Mouse (Mus musculus) forebrain, embryonic 10.5 days (tissue): ENCODE results near the gene Rpl18a. TPM values are rescaled to one million over a fixed set of nuclear protein-coding genes. Genes with fewer than 3 reads are reported as not detected.

ENCODE experiments used
- DNase-seq: peaks from one replicate; pipeline ENCODE4 v3.0.0-alpha.2; 2017; ENCODE audit warnings: low spot score; ENCODE audit errors: extremely low spot score
- H3K27ac ChIP-seq: fragments of 300-500 bp; sonication (generic); 2 replicates; pipeline ENCODE4 v1.5.1; 2016; ENCODE audit warnings: mild to moderate bottlenecking
- H3K27me3 ChIP-seq: fragments of 300-500 bp; sonication (generic); 2 replicates; pipeline ENCODE4 v1.6.1; 2016; ENCODE audit warnings: mild to moderate bottlenecking; ENCODE audit not compliant: poor library complexity, severe bottlenecking
- H3K36me3 ChIP-seq: fragments of 300-500 bp; sonication (generic); replicated peaks from 2 replicates; pipeline ENCODE4 v1.6.1; 2016; ENCODE audit warnings: mild to moderate bottlenecking, moderate library complexity
- H3K4me1 ChIP-seq: fragments of 300-500 bp; sonication (generic); 2 replicates; pipeline ENCODE4 v1.6.1; 2016
- H3K4me3 ChIP-seq: fragments of 300-500 bp; sonication (generic); 2 replicates; pipeline ENCODE4 v1.5.1; 2016; ENCODE audit warnings: mild to moderate bottlenecking, moderate library complexity
- H3K9me3 ChIP-seq: fragments of 300-500 bp; sonication (generic); 2 replicates; pipeline ENCODE4 v1.6.1; 2016; ENCODE audit warnings: mild to moderate bottlenecking, moderate library complexity
- WGBS: fragments of 180-500 bp; shearing (Covaris S2); methylation state at CpG from one replicate; pipeline ENCODE4 v1.1.7; 2016; 5-methylcytosine and 5-hydroxymethylcytosine counted together
- polyA plus RNA-seq: library from polyadenylated mRNA; unstranded; fragments of >200 nt; fragmentation: Nextera tagmentation; extraction: Ambion mirVana; gene quantifications from 2 replicates; pipeline ENCODE4 v1.2.1, GENCODE M21; 2016

Rpl18a gene
- polyA plus RNA-seq, 1 experiment from 2014 or later = 3,478 TPM

DNA sequence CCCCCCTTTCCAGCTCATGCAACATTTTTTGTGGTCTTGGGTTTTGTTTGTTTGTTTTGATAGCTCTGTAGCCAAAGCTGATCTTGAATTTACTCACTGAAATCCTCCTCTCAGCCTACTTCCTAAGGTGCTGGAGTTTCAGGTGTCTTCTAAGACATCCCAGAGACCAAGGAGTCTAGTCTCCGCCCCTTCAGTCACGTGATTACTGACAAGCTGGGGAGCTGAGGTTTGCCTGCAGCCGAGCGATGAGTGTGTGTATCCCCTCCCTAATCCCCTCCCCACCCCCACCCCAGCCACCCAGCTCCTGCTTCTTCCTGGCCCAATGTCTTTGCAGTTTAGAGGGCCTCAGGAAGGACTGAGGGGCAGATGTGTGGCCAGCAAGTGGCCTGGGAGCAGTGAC, 39.7 kb downstream of the Rpl18a start:
- H3K27me3 ChIP-seq = peaks cover 45% of the 10 kb centered on the region
- peak overlapping the region; percentile 62 for H3K4me3 ChIP-seq
- H3K9me3 ChIP-seq = no peaks in the 10 kb centered on the region
- 2% methylated on average over 4 of the region's 4 CpGs for WGBS
- H3K36me3 ChIP-seq = peaks cover 4% of the 10 kb centered on the region; the same call in 1 of the 2 replicates
- H3K4me1 ChIP-seq = peaks cover 51% of the 10 kb centered on the region
- DNase-seq = no peak
- peak overlapping the region; percentile 78 for H3K27ac ChIP-seq

GRCm38 (mm10) chr8:70856541-70857197, 40.5 kb downstream of the Rpl18a start:
- peak overlapping the region; percentile 78 for H3K27ac ChIP-seq
- 8% methylated on average over 33 of the region's 33 CpGs for WGBS
- peak; percentile 73 for DNase-seq
- H3K9me3 ChIP-seq = no peaks in the 10 kb centered on the region
- H3K4me1 ChIP-seq = peaks cover 51% of the 10 kb centered on the region
- peak overlapping the region; percentile 62 for H3K4me3 ChIP-seq
- H3K36me3 ChIP-seq = peaks cover 4% of the 10 kb centered on the region; the same call in 1 of the 2 replicates
- H3K27me3 ChIP-seq = peaks cover 41% of the 10 kb centered on the region

- Histone ChIP-seq H3K27ac (no peak overlapping the region), H3K27me3 (peaks cover 37% of the 10 kb centered on the region), H3K4me1 (peaks cover 46% of the 10 kb centered on the region), H3K36me3 (peaks cover 4% of the 10 kb centered on the region; the same call in 1 of the 2 replicates), H3K9me3 (no peaks in the 10 kb centered on the region), H3K4me3 (peak overlapping the region; percentile 62; the same call in 1 of the 2 replicates)
- 68% methylated on average over 5 of the region's 5 CpGs for WGBS
- no peak for DNase-seq
Observed at GRCm38 (mm10) chr8:70856028-70856427, 41.2 kb downstream of the Rpl18a start.

DNA sequence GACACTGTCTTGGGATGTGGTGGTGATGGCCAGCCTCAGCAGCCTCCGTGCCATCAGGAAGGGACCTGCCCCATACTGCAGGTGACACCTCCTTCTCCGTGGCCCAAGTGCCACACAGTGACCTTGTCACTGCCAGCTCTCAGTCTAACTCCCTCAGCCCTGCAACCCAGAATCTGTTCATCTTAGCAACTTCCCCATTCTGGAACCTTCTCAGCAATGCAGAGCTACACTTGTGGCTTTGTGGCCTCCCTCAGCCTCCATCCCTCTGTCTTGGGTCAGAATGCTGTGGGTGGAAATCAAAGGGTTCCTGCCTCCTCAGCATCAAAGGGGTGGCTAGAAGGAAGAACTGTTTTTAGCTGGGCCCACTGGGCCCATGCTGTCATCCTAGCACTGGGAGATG, 43.3 kb downstream of the Rpl18a start:
- peaks cover 4% of the 10 kb centered on the region; the same call in 1 of the 2 replicates for H3K36me3 ChIP-seq
- 92% methylated on average over 2 of the region's 2 CpGs for WGBS
- H3K9me3 ChIP-seq = no peaks in the 10 kb centered on the region
- no peak for DNase-seq
- no peak overlapping the region for H3K27ac ChIP-seq
- H3K27me3 ChIP-seq = peaks cover 34% of the 10 kb centered on the region
- no peak overlapping the region for H3K4me3 ChIP-seq
- peaks cover 51% of the 10 kb centered on the region for H3K4me1 ChIP-seq

DNA sequence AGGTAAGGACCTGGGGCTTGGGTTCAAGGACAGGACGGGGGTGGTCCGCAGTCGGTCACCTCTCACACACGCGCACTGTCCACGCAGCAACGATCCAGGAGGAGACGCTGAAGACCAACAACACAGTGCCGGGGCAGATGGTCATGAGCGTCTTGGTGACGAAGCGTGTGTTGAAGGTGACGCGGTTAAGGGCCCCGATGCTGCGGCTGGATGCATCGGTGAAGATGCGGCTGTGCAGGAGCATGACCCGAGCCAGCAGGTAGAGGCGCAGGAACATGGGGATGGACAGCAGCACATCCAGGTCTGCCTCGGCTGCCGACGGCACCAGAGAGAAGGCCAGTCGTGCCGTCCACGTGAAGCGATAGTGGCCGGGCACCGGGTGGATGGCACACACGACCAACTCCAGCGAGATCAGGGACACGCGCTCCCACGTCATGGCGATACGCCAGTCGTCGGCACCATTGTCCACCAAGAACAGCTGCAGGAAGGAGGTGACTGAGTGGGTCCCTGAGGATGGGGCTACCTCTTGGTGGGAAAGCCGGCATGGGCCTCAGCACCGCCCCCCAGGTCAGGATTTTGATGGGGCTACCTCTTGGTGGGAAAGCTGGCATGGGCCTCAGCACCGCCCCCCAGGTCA, 44.5 kb downstream of the Rpl18a start:
- peaks cover 46% of the 10 kb centered on the region for H3K27me3 ChIP-seq
- H3K36me3 ChIP-seq = peaks cover 4% of the 10 kb centered on the region; the same call in 1 of the 2 replicates
- no peak overlapping the region for H3K4me3 ChIP-seq
- WGBS = 92% methylated on average over 41 of the region's 41 CpGs
- no peak overlapping the region for H3K27ac ChIP-seq
- H3K9me3 ChIP-seq = no peaks in the 10 kb centered on the region
- no peak for DNase-seq
- H3K4me1 ChIP-seq = peaks cover 45% of the 10 kb centered on the region

GRCm38 (mm10) chr8:70851837-70852236, 45.4 kb downstream of the Rpl18a start:
- peaks cover 39% of the 10 kb centered on the region for H3K4me1 ChIP-seq
- 69% methylated on average over 6 of the region's 6 CpGs for WGBS

DNA sequence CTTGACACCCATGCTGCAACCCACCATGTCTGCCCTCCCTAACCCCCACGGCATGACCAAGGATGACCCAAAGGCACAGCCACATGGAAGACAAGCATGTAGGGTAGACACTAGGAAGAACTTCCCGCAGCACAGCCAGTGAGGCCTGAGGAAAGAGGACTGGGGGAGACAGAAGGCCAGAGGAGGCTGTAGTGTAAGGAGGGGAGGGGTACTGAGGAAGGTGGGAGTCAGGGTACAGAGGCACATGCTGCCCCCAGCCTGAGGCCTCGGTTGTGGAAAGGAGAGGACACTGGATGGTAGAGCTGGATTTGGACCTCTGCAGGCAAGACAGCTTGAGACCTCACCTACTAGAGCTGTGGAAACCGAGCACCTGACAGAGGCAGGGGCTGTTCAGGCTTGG, 46.3 kb downstream of the Rpl18a start:
- Histone ChIP-seq H3K4me1 (peaks cover 35% of the 10 kb centered on the region), H3K4me3 (no peak overlapping the region), H3K27ac (no peak overlapping the region), H3K36me3 (peaks cover 4% of the 10 kb centered on the region; the same call in 1 of the 2 replicates), H3K27me3 (peaks cover 47% of the 10 kb centered on the region), H3K9me3 (no peaks in the 10 kb centered on the region)
- no peak for DNase-seq
- WGBS = 90% methylated on average over 4 of the region's 4 CpGs

More at GRCm38 (mm10) chr8:70851837-70852236, 45.4 kb downstream of the Rpl18a start:
- peak overlapping the region; percentile 51 for H3K27ac ChIP-seq
- H3K4me3 ChIP-seq = no peak overlapping the region; the same call in 1 of the 2 replicates
- H3K36me3 ChIP-seq = peaks cover 4% of the 10 kb centered on the region; the same call in 1 of the 2 replicates
- no peaks in the 10 kb centered on the region for H3K9me3 ChIP-seq
- H3K27me3 ChIP-seq = peaks cover 49% of the 10 kb centered on the region
- no peak for DNase-seq

DNA sequence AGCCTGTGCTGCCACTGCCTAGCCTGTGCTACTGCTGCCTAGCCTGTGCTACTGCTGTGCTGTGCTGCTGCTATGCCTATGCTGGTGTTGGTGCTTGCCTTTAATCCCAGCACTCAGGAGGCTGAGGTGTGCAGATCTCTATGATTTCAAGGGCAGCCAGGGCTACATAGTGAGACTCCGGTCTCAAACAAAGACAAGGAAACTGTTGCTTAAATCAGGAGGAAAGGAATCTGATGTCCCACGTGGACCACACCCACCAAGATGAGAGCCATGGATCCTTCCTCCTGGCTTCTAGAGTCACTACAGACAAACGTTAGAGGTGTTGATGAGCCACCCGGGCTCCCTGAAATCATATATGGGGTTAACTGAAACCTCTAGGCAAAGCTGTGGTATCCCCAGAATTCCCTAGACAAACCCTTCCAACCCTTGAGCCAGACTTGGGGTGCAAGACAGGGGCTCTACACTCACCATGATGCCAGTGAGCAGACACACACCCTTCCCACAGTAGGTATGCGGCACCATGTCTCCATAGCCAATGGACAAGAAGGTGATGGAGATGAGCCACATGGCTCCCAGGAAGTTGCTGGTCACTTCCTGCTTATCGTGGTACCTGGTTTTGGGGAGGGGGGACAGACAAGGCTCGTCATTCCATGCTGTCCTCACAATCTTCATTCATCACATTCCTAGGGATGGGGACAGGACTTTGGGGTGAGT, 46.9 kb downstream of the Rpl18a start:
- Histone ChIP-seq H3K4me1 (peaks cover 32% of the 10 kb centered on the region), H3K27me3 (peaks cover 41% of the 10 kb centered on the region), H3K9me3 (no peaks in the 10 kb centered on the region), H3K36me3 (peaks cover 4% of the 10 kb centered on the region; the same call in 1 of the 2 replicates), H3K27ac (no peak overlapping the region), H3K4me3 (no peak overlapping the region)
- WGBS = 81% methylated on average over 7 of the region's 7 CpGs
- DNase-seq = no peak

DNA sequence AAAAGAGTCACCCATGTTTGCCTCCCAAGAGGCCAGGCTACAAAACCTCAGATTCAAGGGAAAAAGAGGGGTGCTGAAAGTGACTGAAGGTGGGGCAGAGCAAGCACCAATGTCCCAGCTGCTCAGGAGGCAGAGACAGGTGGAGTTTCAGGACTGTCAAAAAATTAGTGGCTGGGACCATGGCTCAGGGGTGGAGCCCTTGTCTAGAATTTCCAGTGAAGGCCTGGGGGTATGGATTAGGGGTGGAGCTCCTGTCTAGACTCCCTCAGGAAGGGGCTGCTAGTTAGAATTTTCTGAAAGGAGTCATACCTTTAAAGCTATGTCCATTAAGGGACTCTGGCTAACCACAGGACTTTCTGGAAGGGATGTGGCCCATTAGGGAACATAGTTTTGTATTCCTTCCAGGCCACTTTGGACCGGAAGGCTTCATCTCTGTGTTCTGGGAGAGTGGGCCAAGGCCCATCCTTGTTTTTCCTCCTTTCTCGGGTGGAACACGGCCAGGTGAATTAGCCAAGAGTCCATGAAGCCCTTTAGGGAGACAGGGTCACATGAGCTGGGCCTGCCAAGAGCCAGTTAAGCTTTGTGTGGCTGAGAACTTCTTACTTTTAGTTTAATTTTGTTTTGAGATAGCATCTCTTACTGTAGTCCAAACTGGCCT, 47.8 kb downstream of the Rpl18a start:
- peaks cover 32% of the 10 kb centered on the region for H3K27me3 ChIP-seq
- H3K4me3 ChIP-seq = no peak overlapping the region
- WGBS = 75% methylated on average over 3 of the region's 3 CpGs
- no peaks in the 10 kb centered on the region for H3K9me3 ChIP-seq
- no peak overlapping the region for H3K27ac ChIP-seq
- H3K4me1 ChIP-seq = peaks cover 33% of the 10 kb centered on the region
- no peak for DNase-seq
- peaks cover 4% of the 10 kb centered on the region; the same call in 1 of the 2 replicates for H3K36me3 ChIP-seq

DNA sequence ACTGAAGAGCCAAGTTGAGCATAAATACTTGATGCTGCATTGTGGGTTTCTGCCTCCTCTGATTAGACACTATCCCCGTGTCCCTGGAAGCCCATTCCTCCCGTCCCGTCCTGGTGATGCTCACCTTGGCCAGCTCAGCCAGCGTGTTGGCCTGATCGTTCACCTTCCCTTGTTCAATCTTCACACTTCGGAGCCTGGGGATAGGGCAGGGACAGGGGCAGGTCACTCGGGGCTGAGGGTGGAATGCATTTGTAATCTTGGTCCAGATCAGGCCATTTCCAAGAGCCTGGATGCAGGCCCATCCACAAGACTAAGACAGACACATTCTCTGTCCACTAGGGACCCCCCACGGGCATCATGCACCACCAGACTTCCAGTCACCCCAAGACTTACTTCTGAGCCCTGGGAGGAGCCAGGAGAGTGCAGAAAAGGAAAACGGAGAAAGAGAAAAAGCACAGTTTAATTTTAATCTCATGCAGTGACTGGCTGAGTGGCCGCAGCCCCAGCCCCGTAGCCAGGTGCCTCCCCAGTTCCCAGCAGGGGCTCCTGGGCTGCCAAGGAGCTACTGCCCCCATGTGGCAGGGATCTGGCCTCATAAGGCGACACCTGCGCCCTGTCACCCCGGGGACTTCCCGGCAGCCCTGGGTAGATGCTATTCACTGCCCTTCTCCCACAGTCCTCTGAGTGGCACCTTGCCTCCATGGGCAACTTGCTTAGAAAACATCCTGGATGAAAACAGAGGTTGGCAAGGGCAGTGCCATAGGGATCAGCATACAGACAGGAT, 50.6 kb downstream of the Rpl18a start:
- DNase-seq = no peak
- Histone ChIP-seq H3K4me3 (no peak overlapping the region), H3K9me3 (no peaks in the 10 kb centered on the region), H3K36me3 (no peaks in the 10 kb centered on the region), H3K27me3 (peaks cover 40% of the 10 kb centered on the region), H3K27ac (no peak overlapping the region), H3K4me1 (peaks cover 38% of the 10 kb centered on the region)
- WGBS = 58% methylated on average over 15 of the region's 15 CpGs

- no peak for DNase-seq
- WGBS = 49% methylated on average over 5 of the region's 5 CpGs
- Histone ChIP-seq H3K4me1 (peaks cover 53% of the 10 kb centered on the region), H3K36me3 (no peaks in the 10 kb centered on the region), H3K9me3 (no peaks in the 10 kb centered on the region), H3K4me3 (no peak overlapping the region), H3K27me3 (peaks cover 38% of the 10 kb centered on the region), H3K27ac (no peak overlapping the region)
Observed at GRCm38 (mm10) chr8:70845108-70845507, 52.1 kb downstream of the Rpl18a start.
